Mouse (Mus musculus) stomach, postnatal 0 days (tissue): Measurements from ENCODE around the gene Mcl1. TPM values are rescaled to one million over a fixed set of nuclear protein-coding genes. Genes with fewer than 3 reads are reported as not detected.

ENCODE experiments used
- ATAC-seq: fragments of 200-750 bp; cut with Nextera tagmentation; 2 replicates; pipeline ENCODE4 v1.8.0; 2017; ENCODE audit not compliant: low FRiP score, low TSS enrichment
- DNase-seq: peaks from one replicate; pipeline ENCODE4 v3.0.0-alpha.2; 2016; ENCODE audit warnings: low spot score
- H3K27ac ChIP-seq: fragments of 300-500 bp; sonication (generic); replicated peaks from 2 replicates; pipeline ENCODE4 v1.5.1; 2014; ENCODE audit warnings: mild to moderate bottlenecking, control low read depth
- H3K27me3 ChIP-seq: fragments of 300-500 bp; sonication (generic); 2 replicates; pipeline ENCODE4 v1.6.1; 2014; ENCODE audit warnings: low read length; ENCODE audit not compliant: control insufficient read depth, insufficient read depth
- H3K36me3 ChIP-seq: fragments of 300-500 bp; sonication (generic); 2 replicates; pipeline ENCODE4 v1.6.1; 2014; ENCODE audit warnings: low read length, mixed read lengths; ENCODE audit not compliant: control insufficient read depth, insufficient read depth
- H3K4me1 ChIP-seq: fragments of 300-500 bp; sonication (generic); replicated peaks from 2 replicates; pipeline ENCODE4 v1.6.1; 2014; ENCODE audit warnings: antibody characterized with exemption; ENCODE audit not compliant: control insufficient read depth, insufficient read depth
- H3K4me2 ChIP-seq: fragments of 300-500 bp; sonication (generic); replicated peaks from 2 replicates; pipeline ENCODE4 v1.6.1; 2014; ENCODE audit warnings: low read depth, mild to moderate bottlenecking, control low read depth, moderate library complexity
- H3K4me3 ChIP-seq: fragments of 300-500 bp; sonication (generic); 2 replicates; pipeline ENCODE4 v1.5.1; 2014; ENCODE audit warnings: low read depth, low read length, control low read depth
- H3K9ac ChIP-seq: fragments of 300-500 bp; sonication (generic); 2 replicates; pipeline ENCODE4 v1.6.1; 2014; ENCODE audit warnings: mild to moderate bottlenecking, low read length, control low read depth, mixed read lengths
- H3K9me3 ChIP-seq: fragments of 300-500 bp; sonication (generic); 2 replicates; pipeline ENCODE4 v1.6.1; 2016; ENCODE audit warnings: low read length; ENCODE audit not compliant: control insufficient read depth
- CTCF ChIP-seq: IDR thresholded peaks from 2 replicates; pipeline ENCODE4 v1.5.1; 2016; ENCODE audit warnings: antibody characterized with exemption, low read depth, mild to moderate bottlenecking, moderate library complexity
- EP300 ChIP-seq: optimal IDR thresholded peaks from 2 replicates; pipeline ENCODE3; 2016; ENCODE audit warnings: antibody characterized with exemption
- WGBS: fragments of 180-500 bp; shearing (Covaris S2); extraction: QIAGEN DNeasy Blood & Tissue Kit; methylation state at CpG from one replicate; pipeline ENCODE4 v1.1.7; 2014; 5-methylcytosine and 5-hydroxymethylcytosine counted together
- polyA plus RNA-seq: library from polyadenylated mRNA; unstranded; fragments of >200 nt; fragmentation: Nextera tagmentation; extraction: Ambion mirVana; gene quantifications from 2 replicates; pipeline ENCODE4 v1.2.1, GENCODE M21; 2015

The Mcl1 gene
- polyA plus RNA-seq, 1 experiment from 2014 or later: 59.2 TPM

- H3K27me3 ChIP-seq: no peaks in the 10 kb centered on the region
- H3K9ac ChIP-seq: 0 out of 2 replicates have a peak overlapping the region, but pooled peaks have one; percentile 23
- no peaks in the 10 kb centered on the region for H3K9me3 ChIP-seq
- DNase-seq (peak; percentile 41), ATAC-seq (no peak)
- no peak for TF ChIP-seq EP300
- no peak for TF ChIP-seq CTCF
- no peak overlapping the region for H3K4me2 ChIP-seq
- peak overlapping the region; percentile 99 for H3K27ac ChIP-seq
- H3K4me3 ChIP-seq: no peak overlapping the region
- H3K36me3 ChIP-seq: no peaks in the 10 kb centered on the region
- 23% methylated on average over 3 of the region's 3 CpGs for WGBS
- H3K4me1 ChIP-seq: peaks cover 26% of the 10 kb centered on the region
These were observed 13.9 kb downstream of the Mcl1 start for GRCm38 (mm10) chr3:95672461-95672860.

DNA sequence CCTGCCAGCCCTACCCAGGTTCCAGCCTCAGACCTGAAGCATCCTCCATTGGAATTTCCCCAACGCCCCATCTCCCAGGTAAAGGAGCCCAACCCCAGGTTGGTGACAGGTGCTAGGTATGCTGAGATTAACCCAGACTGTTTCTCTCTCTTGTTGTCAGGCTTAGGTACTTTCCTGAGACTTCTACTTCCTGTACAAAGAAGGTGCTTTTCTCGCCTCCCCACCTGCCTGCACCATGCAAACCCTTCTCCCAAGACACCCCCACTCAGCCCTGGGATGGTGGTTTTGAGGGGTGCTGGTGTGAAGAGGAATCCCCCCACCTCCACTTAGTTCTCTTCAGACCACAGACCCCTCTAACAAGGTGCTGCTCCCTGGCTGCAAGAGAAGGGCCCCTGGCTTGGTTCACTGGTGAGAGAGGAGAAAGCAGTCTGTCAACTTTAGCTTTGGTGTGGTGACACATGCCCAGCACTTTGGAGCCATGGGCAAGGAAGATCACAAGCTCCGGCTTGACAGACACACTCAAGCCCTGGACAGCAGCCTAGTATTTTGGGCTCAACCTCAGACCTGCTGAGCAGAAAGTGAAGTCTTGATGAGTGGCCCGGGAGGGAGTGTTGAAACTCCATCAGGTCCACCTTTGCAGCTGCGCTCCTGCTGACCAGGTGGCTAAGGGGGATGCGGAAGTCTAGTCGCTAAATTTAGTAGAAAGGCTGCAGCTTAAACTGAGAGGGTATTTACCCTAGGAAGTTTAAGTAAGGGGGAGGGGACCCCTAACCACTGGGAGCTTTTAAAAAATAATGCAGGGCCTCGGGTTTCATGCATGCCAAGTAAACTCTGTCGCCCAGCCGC is 14.5 kb downstream of the Mcl1 start:
- Histone ChIP-seq H3K27me3 (no peaks in the 10 kb centered on the region), H3K9ac (peak overlapping the region; percentile 60), H3K36me3 (no peaks in the 10 kb centered on the region), H3K4me3 (0 out of 2 replicates have a peak overlapping the region, but pooled peaks have one; percentile 17), H3K4me2 (peak overlapping the region; percentile 44; the same call in 1 of the 2 replicates), H3K4me1 (peaks cover 25% of the 10 kb centered on the region), H3K9me3 (no peaks in the 10 kb centered on the region), H3K27ac (peak overlapping the region; percentile 99)
- WGBS: 25% methylated on average over 10 of the region's 10 CpGs
- TF ChIP-seq CTCF (peak; percentile 19; the same call in 1 of the 2 replicates), EP300 (no peak)
- ATAC-seq (no peak), DNase-seq (peak; percentile 46)

DNA sequence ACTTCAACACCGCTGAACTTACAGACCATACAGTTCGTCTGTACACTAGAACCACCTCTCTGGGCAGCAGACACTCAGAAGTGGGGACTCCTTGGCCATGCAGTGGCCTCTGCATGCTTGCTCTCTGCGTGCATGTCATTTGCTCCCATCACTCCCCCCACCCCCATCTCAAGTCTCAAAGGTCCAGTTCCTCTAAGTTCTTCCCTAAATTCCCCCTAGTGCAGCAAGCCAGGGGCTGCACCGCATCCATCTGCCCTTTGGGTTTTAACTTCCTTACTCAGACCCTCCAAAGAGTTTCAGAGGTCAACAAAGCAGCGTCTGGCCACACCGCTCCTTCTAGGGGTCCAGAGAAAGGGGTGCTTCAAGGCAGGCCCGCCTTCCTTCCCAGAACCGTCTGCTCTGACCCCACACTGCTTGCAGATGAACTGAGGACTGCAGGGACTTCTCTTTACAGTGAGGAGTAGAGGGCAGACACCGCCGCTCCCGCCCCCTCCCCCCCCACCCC is 15.2 kb downstream of the Mcl1 start:
- 5% methylated on average over 11 of the region's 11 CpGs for WGBS

GRCm38 (mm10) chr3:95674236-95674635 is 15.6 kb downstream of the Mcl1 start:
- 0% methylated on average over 2 of the region's 2 CpGs for WGBS
- TF ChIP-seq EP300 (peak; percentile 55), CTCF (no peak)
- ATAC-seq (peak; percentile 85), DNase-seq (peak; percentile 93)
- no peaks in the 10 kb centered on the region for H3K36me3 ChIP-seq
- peak overlapping the region; percentile 44 for H3K4me2 ChIP-seq
- H3K4me1 ChIP-seq: peaks cover 21% of the 10 kb centered on the region
- H3K4me3 ChIP-seq: peak overlapping the region; percentile 17; the same call in 1 of the 2 replicates
- H3K27ac ChIP-seq: peak overlapping the region; percentile 99
- H3K27me3 ChIP-seq: no peaks in the 10 kb centered on the region
- no peaks in the 10 kb centered on the region for H3K9me3 ChIP-seq
- H3K9ac ChIP-seq: peak overlapping the region; percentile 60

More for the DNA sequence above, 15.2 kb downstream of the Mcl1 start:
- Histone ChIP-seq H3K4me3 (peak overlapping the region; percentile 17; the same call in 1 of the 2 replicates), H3K4me2 (peak overlapping the region; percentile 44), H3K27me3 (no peaks in the 10 kb centered on the region), H3K9me3 (no peaks in the 10 kb centered on the region), H3K27ac (peak overlapping the region; percentile 99), H3K36me3 (no peaks in the 10 kb centered on the region), H3K4me1 (peaks cover 21% of the 10 kb centered on the region), H3K9ac (peak overlapping the region; percentile 60)
- no peak for DNase-seq
- peak; percentile 10 for TF ChIP-seq EP300
- no peak for TF ChIP-seq CTCF
- peak; percentile 11 for ATAC-seq

GRCm38 (mm10) chr3:95674812-95675211 is 16.2 kb downstream of the Mcl1 start:
- H3K27me3 ChIP-seq: no peaks in the 10 kb centered on the region
- peaks cover 21% of the 10 kb centered on the region for H3K4me1 ChIP-seq
- peak; percentile 89 for DNase-seq
- 4% methylated on average over 6 of the region's 6 CpGs for WGBS
- peak; percentile 70 for ATAC-seq
- no peaks in the 10 kb centered on the region for H3K36me3 ChIP-seq
- no peak overlapping the region for H3K4me3 ChIP-seq
- no peaks in the 10 kb centered on the region for H3K9me3 ChIP-seq
- peak; percentile 14 for TF ChIP-seq EP300
- TF ChIP-seq CTCF: no peak
- H3K9ac ChIP-seq: peak overlapping the region; percentile 56
- peak overlapping the region; percentile 38; the same call in 1 of the 2 replicates for H3K4me2 ChIP-seq
- peak overlapping the region; percentile 99 for H3K27ac ChIP-seq
